Mouse (Mus musculus) megakaryocyte, embryonic 14.5 days (primary cell): ENCODE data around the gene Pigl. TPM values are rescaled to one million over a fixed set of nuclear protein-coding genes. Genes with fewer than 3 reads are reported as not detected.

Experiments used
- H3K27me3 ChIP-seq: replicated peaks from 2 replicates; pipeline ENCODE3; 2012; ENCODE audit warnings: inconsistent platforms
- H3K36me3 ChIP-seq: replicated peaks from 2 replicates; pipeline ENCODE3; 2012; ENCODE audit warnings: low read length, inconsistent platforms, mixed read lengths
- H3K4me1 ChIP-seq: 2 replicates; pipeline ENCODE4 v1.6.1; 2012; ENCODE audit warnings: inconsistent platforms
- H3K4me3 ChIP-seq: replicated peaks from 2 replicates; pipeline ENCODE3; 2012; ENCODE audit warnings: moderate library complexity, mild to moderate bottlenecking, inconsistent platforms
- H3K9me3 ChIP-seq: 2 replicates; pipeline ENCODE4 v1.6.1; 2012; ENCODE audit warnings: inconsistent platforms
- FLI1 ChIP-seq: IDR thresholded peaks from 2 replicates; pipeline ENCODE4 v1.6.1; 2012; ENCODE audit warnings: low read length, inconsistent platforms, mixed read lengths
- GATA1 ChIP-seq: IDR thresholded peaks from 3 replicates; pipeline ENCODE4 v1.6.1; 2012; ENCODE audit warnings: mixed read lengths, low read length, inconsistent platforms, borderline replicate concordance
- polyA plus RNA-seq: library from polyadenylated mRNA; stranded (reverse); fragments of >175 nt; gene quantifications from 2 replicates; pipeline ENCODE4 v1.2.3, GENCODE M21; 2012; ENCODE audit warnings: low replicate concordance; ENCODE audit not compliant: insufficient read depth

Gene Pigl
- polyA plus RNA-seq = 3.4 and 7.5 TPM in 2 replicates

GRCm38 (mm10) chr11:62458276-62458724 is at the start of gene Pigl, which contains the start of gene Ncor1:
TSS of gene Pigl (plus strand) at chr11:62458460.
TSS of gene Ncor1 (minus strand) at chr11:62458541.
- H3K4me1 ChIP-seq = peaks cover 34% of the 10 kb centered on the region
- H3K36me3 ChIP-seq = peaks cover 24% of the 10 kb centered on the region
- TF ChIP-seq GATA1 (no peak), FLI1 (peak; percentile 16; the same call in 1 of the 2 replicates)
- no peaks in the 10 kb centered on the region for H3K9me3 ChIP-seq
- H3K4me3 ChIP-seq = peak within 1 kb of the TSS; percentile 98
- no peaks in the 10 kb centered on the region for H3K27me3 ChIP-seq

DNA sequence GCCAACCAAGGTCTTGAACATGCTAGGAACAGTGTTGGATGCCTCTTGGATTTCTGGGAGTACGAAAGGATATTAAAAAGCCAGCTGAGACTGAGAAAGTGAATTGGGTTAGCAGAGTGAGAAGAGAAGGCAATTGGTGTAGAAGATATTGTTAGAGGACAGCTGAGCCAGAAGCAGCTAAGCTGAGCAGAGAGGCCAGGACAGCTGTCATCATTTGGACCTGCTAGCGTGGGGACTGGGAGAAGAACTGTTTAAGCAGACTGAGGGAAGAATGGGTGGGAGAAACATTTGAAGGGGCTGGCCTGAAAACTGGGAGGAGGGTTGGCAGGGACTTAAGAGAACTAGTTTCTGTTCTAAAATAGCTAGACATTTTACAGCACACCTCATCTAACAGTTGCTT is 49.4 kb upstream of the Pigl start:
- H3K4me3 ChIP-seq = no peak overlapping the region
- H3K4me1 ChIP-seq = peaks cover 14% of the 10 kb centered on the region
- no peak for TF ChIP-seq FLI1
- TF ChIP-seq GATA1 = no peak
- H3K36me3 ChIP-seq = peaks cover 92% of the 10 kb centered on the region
- H3K27me3 ChIP-seq = no peaks in the 10 kb centered on the region
- no peaks in the 10 kb centered on the region for H3K9me3 ChIP-seq

- Histone ChIP-seq H3K4me3 (no peak overlapping the region), H3K27me3 (no peaks in the 10 kb centered on the region), H3K9me3 (no peaks in the 10 kb centered on the region), H3K4me1 (peaks cover 14% of the 10 kb centered on the region), H3K36me3 (peaks cover 93% of the 10 kb centered on the region)
- TF ChIP-seq FLI1 (no peak), GATA1 (no peak)
Observed at GRCm38 (mm10) chr11:62409611-62410010, 48.6 kb upstream of the Pigl start.

GRCm38 (mm10) chr11:62415026-62415425 is 43.2 kb upstream of the Pigl start:
- H3K36me3 ChIP-seq = peaks cover 88% of the 10 kb centered on the region
- H3K4me1 ChIP-seq = peaks cover 3% of the 10 kb centered on the region; the same call in 1 of the 2 replicates
- no peaks in the 10 kb centered on the region for H3K9me3 ChIP-seq

GRCm38 (mm10) chr11:62424525-62424924 is 33.7 kb upstream of the Pigl start:
- Histone ChIP-seq H3K4me1 (peaks cover 24% of the 10 kb centered on the region), H3K4me3 (no peak overlapping the region), H3K36me3 (peaks cover 83% of the 10 kb centered on the region), H3K27me3 (no peaks in the 10 kb centered on the region), H3K9me3 (no peaks in the 10 kb centered on the region)
- TF ChIP-seq FLI1 (no peak), GATA1 (no peak)

More at GRCm38 (mm10) chr11:62415026-62415425, 43.2 kb upstream of the Pigl start:
- H3K4me3 ChIP-seq = no peak overlapping the region
- no peaks in the 10 kb centered on the region for H3K27me3 ChIP-seq
- TF ChIP-seq FLI1 = no peak
- TF ChIP-seq GATA1 = no peak

DNA sequence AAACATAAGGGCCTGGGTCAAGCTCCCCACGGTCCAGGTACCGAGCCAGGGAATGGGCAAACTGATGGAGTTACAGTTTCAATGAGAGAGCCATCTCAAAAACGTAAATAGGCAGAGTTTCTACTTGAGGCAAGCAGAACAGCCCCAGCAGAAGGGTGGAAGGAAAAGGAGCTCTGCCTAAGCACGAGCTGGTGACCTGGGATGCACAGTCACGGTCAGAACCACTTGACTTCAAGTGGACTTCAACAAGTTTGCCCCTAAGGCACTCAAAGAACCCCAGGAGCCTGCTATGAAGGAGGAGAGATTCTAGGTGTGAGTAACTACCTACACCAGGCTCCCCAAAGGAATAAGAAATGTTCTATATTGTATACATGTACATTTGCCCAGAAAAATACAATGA is 32.0 kb upstream of the Pigl start:
- H3K36me3 ChIP-seq = peaks cover 79% of the 10 kb centered on the region
- peaks cover 21% of the 10 kb centered on the region for H3K4me1 ChIP-seq
- TF ChIP-seq FLI1 (no peak), GATA1 (no peak)
- no peaks in the 10 kb centered on the region for H3K9me3 ChIP-seq
- no peaks in the 10 kb centered on the region for H3K27me3 ChIP-seq
- no peak overlapping the region for H3K4me3 ChIP-seq

GRCm38 (mm10) chr11:62427105-62427504 is 31.2 kb upstream of the Pigl start:
- TF ChIP-seq FLI1 (no peak), GATA1 (no peak)
- no peaks in the 10 kb centered on the region for H3K9me3 ChIP-seq
- no peak overlapping the region for H3K4me3 ChIP-seq
- H3K27me3 ChIP-seq = no peaks in the 10 kb centered on the region
- H3K36me3 ChIP-seq = peaks cover 79% of the 10 kb centered on the region
- peaks cover 27% of the 10 kb centered on the region for H3K4me1 ChIP-seq

- Histone ChIP-seq H3K4me1 (peaks cover 21% of the 10 kb centered on the region), H3K9me3 (no peaks in the 10 kb centered on the region), H3K27me3 (no peaks in the 10 kb centered on the region), H3K4me3 (no peak overlapping the region), H3K36me3 (peaks cover 72% of the 10 kb centered on the region)
- TF ChIP-seq GATA1 = no peak
- TF ChIP-seq FLI1 = no peak
Observed at GRCm38 (mm10) chr11:62432211-62432610, 26.0 kb upstream of the Pigl start.

- Histone ChIP-seq H3K36me3 (peaks cover 67% of the 10 kb centered on the region), H3K4me1 (peaks cover 30% of the 10 kb centered on the region), H3K27me3 (no peaks in the 10 kb centered on the region), H3K4me3 (no peak overlapping the region), H3K9me3 (no peaks in the 10 kb centered on the region)
- TF ChIP-seq FLI1 (no peak), GATA1 (no peak)
Observed at GRCm38 (mm10) chr11:62440670-62441315, 17.5 kb upstream of the Pigl start.

- Histone ChIP-seq H3K9me3 (no peaks in the 10 kb centered on the region), H3K27me3 (no peaks in the 10 kb centered on the region), H3K36me3 (peaks cover 58% of the 10 kb centered on the region), H3K4me1 (peaks cover 27% of the 10 kb centered on the region), H3K4me3 (no peak overlapping the region)
- TF ChIP-seq FLI1 (no peak), GATA1 (no peak)
Observed at GRCm38 (mm10) chr11:62445799-62446198, 12.5 kb upstream of the Pigl start.

DNA sequence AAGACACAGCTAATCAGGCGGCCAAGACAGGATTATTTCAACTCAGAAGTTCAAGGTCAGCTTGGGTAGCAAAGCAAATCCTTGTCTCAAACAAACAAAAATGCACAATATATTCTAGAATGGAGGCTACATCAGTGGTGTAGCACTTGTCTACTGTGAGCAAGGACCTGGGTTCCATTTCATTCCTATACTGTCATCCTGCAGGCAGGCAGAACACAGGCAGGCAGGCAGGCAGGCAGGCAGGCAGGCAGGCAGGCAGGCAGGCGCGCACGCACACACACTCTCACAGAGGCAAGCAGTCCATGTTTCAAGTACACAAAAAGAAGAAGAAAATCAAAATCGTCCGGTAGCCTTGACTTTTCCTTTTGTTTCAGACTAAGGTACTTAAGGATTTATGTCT is 9.3 kb upstream of the Pigl start:
- Histone ChIP-seq H3K4me3 (no peak overlapping the region), H3K27me3 (no peaks in the 10 kb centered on the region), H3K4me1 (peaks cover 36% of the 10 kb centered on the region), H3K9me3 (no peaks in the 10 kb centered on the region), H3K36me3 (peaks cover 70% of the 10 kb centered on the region)
- no peak for TF ChIP-seq GATA1
- TF ChIP-seq FLI1 = no peak
